ENCODE assay signal across 9 mouse cellular contexts in the genomic region with DNA sequence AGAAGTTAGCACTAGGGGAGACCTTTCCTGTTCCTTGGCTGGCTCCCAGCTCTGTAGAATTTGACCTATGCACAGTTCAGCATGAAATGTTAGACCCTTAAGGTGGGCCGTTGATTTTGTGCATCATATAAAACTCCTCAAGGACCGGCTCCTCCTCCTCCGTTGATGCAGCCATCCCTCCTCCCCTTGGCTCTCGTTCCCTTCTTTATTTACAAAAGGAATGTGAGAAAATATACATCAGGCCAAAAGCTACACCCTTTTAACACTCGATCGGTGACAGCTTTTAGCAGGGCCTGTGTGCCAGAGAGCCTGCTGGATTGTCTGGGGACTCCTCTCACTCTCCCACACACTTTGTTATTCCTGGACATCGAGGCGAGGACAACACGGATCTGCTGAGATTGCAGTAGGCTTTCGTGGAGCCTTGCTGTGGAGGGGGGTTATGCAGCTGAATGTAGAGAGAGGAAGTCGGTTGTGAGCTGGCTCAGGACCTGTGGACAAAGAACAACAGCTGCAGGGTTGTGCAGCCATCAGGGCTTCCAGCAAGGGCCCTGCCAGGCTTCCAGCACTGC. TPM values are rescaled to one million over a fixed set of nuclear protein-coding genes. Genes with fewer than 3 reads are reported as not detected.
DNase-seq lines count a peak whose midpoint lies in the region; ATAC-seq lines count a peak whose summit lies in the region.
"Had no signal": no experiment of that assay in that cellular context is flagged by ENCODE, and none has a peak within 500 bp of the region (broad histone marks: within the 10 kb centered on the region; RNA-seq: fewer than 3 reads in every experiment).

No protein-coding gene starts in this region.

- peak; percentile 67 for ATAC-seq in embryonic facial prominence, embryonic 15.5 days (ENCODE audit: insufficient number of reproducible peaks, low FRiP score, low TSS enrichment, low read depth)
- peak; percentile 89 for ATAC-seq in heart, embryonic 16.5 days (replicated peaks; ENCODE audit: extremely low read depth, insufficient read depth, low FRiP score)
- ATAC-seq in activated CD4-positive, CD25-positive, alpha-beta regulatory T cell, adult 4 months = no peak

- 35% methylated on average over 11 of the region's 11 CpGs for WGBS in embryonic facial prominence, embryonic 15.5 days
- WGBS in heart, embryonic 16.5 days = 29% methylated on average over 11 of the region's 11 CpGs

- peaks cover 49% of the 10 kb centered on the region for H3K36me3 ChIP-seq in embryonic facial prominence, embryonic 15.5 days
- H3K36me3 ChIP-seq in heart, embryonic 16.5 days (ENCODE audit: control insufficient read depth, insufficient read depth) = peaks cover 18% of the 10 kb centered on the region

- H3K4me2 ChIP-seq in embryonic facial prominence, embryonic 15.5 days (replicated peaks) = no peak overlapping the region
- peak overlapping the region; percentile 14 for H3K4me2 ChIP-seq in heart, embryonic 16.5 days (ENCODE audit: low read depth, low read length)

- no peak overlapping the region for H3K9ac ChIP-seq in embryonic facial prominence, embryonic 15.5 days
- no peak overlapping the region; the same call in 1 of the 2 replicates for H3K9ac ChIP-seq in heart, embryonic 16.5 days (ENCODE audit: low read length)

- H3K4me1 ChIP-seq in embryonic facial prominence, embryonic 15.5 days = peaks cover 34% of the 10 kb centered on the region
- peaks cover 14% of the 10 kb centered on the region for H3K4me1 ChIP-seq in heart, embryonic 16.5 days (ENCODE audit: control insufficient read depth, insufficient read depth, low read length)

- no peaks in the 10 kb centered on the region for H3K9me3 ChIP-seq in embryonic facial prominence, embryonic 15.5 days (replicated peaks)
- H3K9me3 ChIP-seq in heart, embryonic 16.5 days (replicated peaks; ENCODE audit: control insufficient read depth, low read length) = no peaks in the 10 kb centered on the region

- peak; percentile 27 for DNase-seq in adipocyte (ENCODE audit: low spot score)
- DNase-seq in kidney, postnatal 25 days = peak; percentile 25 to 51
- peak; percentile 7 for DNase-seq in lung, postnatal 14 days
- no peak for DNase-seq in T-cell, adult 2 months (ENCODE audit: low spot score)
- no peak for DNase-seq in cerebellum, postnatal 4 days (ENCODE audit: low spot score in 2 of 2)

- H3K4me3 ChIP-seq in embryonic facial prominence, embryonic 15.5 days (replicated peaks) = no peak overlapping the region
- H3K4me3 ChIP-seq in heart, embryonic 16.5 days (ENCODE audit: low read length) = no peak overlapping the region

- no peaks in the 10 kb centered on the region for H3K27me3 ChIP-seq in embryonic facial prominence, embryonic 15.5 days
- no peaks in the 10 kb centered on the region for H3K27me3 ChIP-seq in heart, embryonic 16.5 days (ENCODE audit: control insufficient read depth, insufficient read depth, low read length)

- peak overlapping the region; percentile 72 for H3K27ac ChIP-seq in embryonic facial prominence, embryonic 15.5 days (replicated peaks)
- peak overlapping the region; percentile 62 for H3K27ac ChIP-seq in heart, embryonic 16.5 days (ENCODE audit: low read length)

RNA-seq across cellular contexts. Expression of a gene that starts 56.5 kb away (rescaled TPM):
- polyA plus RNA-seq in embryonic facial prominence, embryonic 15.5 days (2015; fragmentation: Nextera tagmentation; extraction: Ambion mirVana) = not detected in 2 replicates
- not detected in 2 replicates for polyA plus RNA-seq in heart, embryonic 16.5 days (2015; fragmentation: Nextera tagmentation; extraction: Ambion mirVana)
- polyA plus RNA-seq in activated CD4-positive, CD25-positive, alpha-beta regulatory T cell, adult 4 months (2017; shearing (Covaris generic)) = not detected
- polyA plus RNA-seq: spleen, adult 2 months had no signal

Comparison
In these comparisons a context has a peak if more than half of its experiments do, and no peak if none do; other contexts are left out.
1. DNase-seq: peak in adipocyte (single experiment), kidney, postnatal 25 days (2 of 2) and lung, postnatal 14 days (single experiment); none in T-cell, adult 2 months (single experiment) and cerebellum, postnatal 4 days (0 of 2).